In genomic region chr9:9819963-9820362, GRCm38 (mm10) we compare ENCODE assay signal across 16 mouse cellular contexts.
"Had no signal": no experiment of that assay in that cellular context is flagged by ENCODE, and none has a peak within 500 bp of the region (broad histone marks: within the 10 kb centered on the region; RNA-seq: fewer than 3 reads in every experiment).

No protein-coding gene starts in this region.

- H3K27ac ChIP-seq: neural tube, embryonic 13.5 days; neural tube, embryonic 15.5 days; stomach, embryonic 15.5 days; stomach, postnatal 0 days had no signal

- H3K4me3 ChIP-seq: neural tube, embryonic 13.5 days; neural tube, embryonic 15.5 days; stomach, embryonic 15.5 days had no signal

- DNase-seq: retina, postnatal 1 day; right cerebral cortex, adult 18-20 months; right cerebral cortex, postnatal 14 days; right cerebral cortex, postnatal 25 days; right cerebral cortex, postnatal 4 days; spleen, adult 18-20 months; thymus, adult 18-20 months; thymus, adult 2 months; thymus, postnatal 14 days; thymus, postnatal 25 days; thymus, postnatal 36 days; thymus, postnatal 4 days had no signal
